Mouse (Mus musculus): ENCODE results near the gene Cdhr2. TPM values are rescaled to one million over a fixed set of nuclear protein-coding genes. Genes with fewer than 3 reads are reported as not detected.

The Cdhr2 gene
- total RNA-seq, 2 experiments from 2014 or later: 0.07 to 0.08 TPM

GRCm38 (mm10) chr13:54780592-54780991, 79.3 kb downstream of the Cdhr2 start:
- no peak for DNase-seq (ENCODE audit: low spot score in 2 of 2)

DNA sequence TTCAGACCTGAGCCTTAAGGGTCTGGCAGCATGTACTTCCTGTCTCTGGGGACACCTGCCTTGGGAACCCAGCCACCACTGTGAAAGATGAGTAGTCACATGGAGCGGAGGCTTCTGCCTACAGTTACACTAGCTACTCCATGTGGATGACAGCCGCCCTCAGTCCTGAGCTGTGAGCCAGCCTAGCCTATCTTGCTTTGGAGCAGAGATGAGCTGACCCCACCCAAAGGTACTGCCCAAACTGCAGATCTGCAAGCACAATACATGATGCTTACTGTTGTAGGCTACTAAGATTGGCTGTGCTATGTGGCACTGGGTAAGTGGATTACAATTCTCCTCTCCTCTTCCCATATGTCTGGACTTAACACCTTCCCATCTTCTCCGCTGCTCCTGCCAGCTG, 79.8 kb downstream of the Cdhr2 start:
- DNase-seq (ENCODE audit: low spot score in 2 of 2): no peak

GRCm38 (mm10) chr13:54783235-54783634, 82.0 kb downstream of the Cdhr2 start:
- DNase-seq (ENCODE audit: low spot score in 2 of 2): no peak

- DNase-seq (ENCODE audit: low spot score in 2 of 2): no peak
Measured at GRCm38 (mm10) chr13:54783698-54784097, 82.4 kb downstream of the Cdhr2 start, which contains the start of gene Eif4e1b. Gene Eif4e1b (plus strand): TSS chr13:54783998.

Other genes with a start within 250 kb of the Cdhr2 start
- gene Thoc3, start 232.6 kb upstream of the Cdhr2 start, total RNA-seq (2021): 10 to 100 TPM; 28.0 to 29.7 TPM
- 1 to 10 TPM; 8.0 to 8.2 TPM for gene Simc1, start 197.7 kb upstream of the Cdhr2 start, total RNA-seq (2021)
- gene 4833439L19Rik, start 136.0 kb upstream of the Cdhr2 start, total RNA-seq (2021): 10 to 100 TPM; 87.7 to 93.8 TPM
- 1 to 10 TPM; 9.8 TPM for gene Arl10, start 126.4 kb upstream of the Cdhr2 start, total RNA-seq (2021)
- gene Nop16, start 111.4 kb upstream of the Cdhr2 start, total RNA-seq (2021): 10 to 100 TPM; 25.6 to 30.0 TPM
- 100 to 1,000 TPM in 1 of 2 experiments, 10 to 100 TPM in 1; 96.9 to 105 TPM for gene Higd2a, start 111.3 kb upstream of the Cdhr2 start, total RNA-seq (2021)
- gene Cltb, start 90.1 kb upstream of the Cdhr2 start, total RNA-seq (2021): 10 to 100 TPM; 69.2 to 72.3 TPM
- 10 to 100 TPM; 34.9 to 41.0 TPM for gene Faf2, start 79.7 kb upstream of the Cdhr2 start, total RNA-seq (2021)
- gene Rnf44, start 7.6 kb upstream of the Cdhr2 start, total RNA-seq (2021): 10 to 100 TPM; 50.3 to 51.0 TPM
- gene Gprin1, start 48.4 kb downstream of the Cdhr2 start, total RNA-seq (2021): under 1 TPM; 0.76 to 0.78 TPM
- gene Sncb, start 65.1 kb downstream of the Cdhr2 start, total RNA-seq (2021): under 1 TPM in 1 of 2 experiments, not detected in 1; 0.20 TPM
- gene Eif4e1b, start 82.5 kb downstream of the Cdhr2 start, total RNA-seq (2021): not detected
- 10 to 100 TPM; 27.8 to 28.0 TPM for gene Tspan17, start 87.9 kb downstream of the Cdhr2 start, total RNA-seq (2021)
- gene Unc5a, start 247.9 kb downstream of the Cdhr2 start, total RNA-seq (2021): 1 to 10 TPM; 5.0 to 6.0 TPM